Mouse (Mus musculus) heart, embryonic 14.5 days (tissue): ENCODE measurements at regions not wholly inside any gene's neighbourhood (a gene's known extent, or its start where the extent isn't known, plus 50 kb on each side); places are given as distances from the start of the nearest gene placed in this dataset.

ENCODE experiments used
- ATAC-seq: fragments of 200-750 bp; cut with Nextera tagmentation; 2 replicates; pipeline ENCODE4 v1.8.0; 2017; ENCODE audit warnings: low read depth, moderate TSS enrichment; ENCODE audit not compliant: insufficient number of reproducible peaks, insufficient read depth, low FRiP score
- H3K27ac ChIP-seq, 2 experiments: fragments of 200-500 bp in 1 of 2; fragments of 300-500 bp in 1 of 2; sonication (generic) in 1 of 2; replicated peaks in 1 of 2; 2 replicates each; pipeline ENCODE4 v1.5.1; 2012 to 2014; ENCODE audit warnings: low read depth in 2 of 2, low read length in 2 of 2, control low read depth in 1 of 2, mild to moderate bottlenecking in 1 of 2, mixed read lengths in 1 of 2; ENCODE audit not compliant: control insufficient read depth in 1 of 2, insufficient read depth in 1 of 2
- H3K27me3 ChIP-seq: fragments of 300-500 bp; sonication (generic); 2 replicates; pipeline ENCODE4 v1.6.1; 2014; ENCODE audit warnings: mild to moderate bottlenecking, low read length, control low read depth; ENCODE audit not compliant: control insufficient read depth, insufficient read depth
- H3K36me3 ChIP-seq: fragments of 300-500 bp; sonication (generic); 2 replicates; pipeline ENCODE4 v1.6.1; 2014; ENCODE audit warnings: mild to moderate bottlenecking, control low read depth, low read length, mixed read lengths; ENCODE audit not compliant: control insufficient read depth, insufficient read depth
- H3K4me1 ChIP-seq, 2 experiments: fragments of 200-500 bp in 1 of 2; fragments of 300-500 bp in 1 of 2; sonication (generic) in 1 of 2; 2 replicates each; pipeline ENCODE4 v1.6.1; 2012 to 2014; ENCODE audit warnings: low read length in 2 of 2, control low read depth in 1 of 2, mixed read lengths in 1 of 2; ENCODE audit not compliant: control insufficient read depth in 2 of 2, insufficient read depth in 2 of 2
- H3K4me2 ChIP-seq: fragments of 300-500 bp; sonication (generic); 2 replicates; pipeline ENCODE4 v1.6.1; 2014; ENCODE audit warnings: mild to moderate bottlenecking, low read length
- H3K4me3 ChIP-seq, 2 experiments: fragments of 200-500 bp in 1 of 2; fragments of 300-500 bp in 1 of 2; sonication (generic) in 1 of 2; 2 replicates each; pipeline ENCODE4 v1.5.1; 2012 to 2014; ENCODE audit warnings: low read length in 2 of 2, mild to moderate bottlenecking in 2 of 2, control low read depth in 1 of 2, low read depth in 1 of 2, moderate library complexity in 1 of 2; ENCODE audit not compliant: control insufficient read depth in 1 of 2, insufficient read depth in 1 of 2
- H3K9ac ChIP-seq: fragments of 300-500 bp; sonication (generic); 2 replicates; pipeline ENCODE4 v1.6.1; 2014; ENCODE audit warnings: mild to moderate bottlenecking, low read length
- H3K9me3 ChIP-seq: fragments of 300-500 bp; sonication (generic); 2 replicates; pipeline ENCODE4 v1.6.1; 2016; ENCODE audit warnings: low read length, control low read depth; ENCODE audit not compliant: control insufficient read depth
- WGBS: fragments of 180-500 bp; shearing (Covaris S2); extraction: QIAGEN DNeasy Blood & Tissue Kit; methylation state at CpG from one replicate; pipeline ENCODE4 v1.1.7; 2014; 5-methylcytosine and 5-hydroxymethylcytosine counted together

DNA sequence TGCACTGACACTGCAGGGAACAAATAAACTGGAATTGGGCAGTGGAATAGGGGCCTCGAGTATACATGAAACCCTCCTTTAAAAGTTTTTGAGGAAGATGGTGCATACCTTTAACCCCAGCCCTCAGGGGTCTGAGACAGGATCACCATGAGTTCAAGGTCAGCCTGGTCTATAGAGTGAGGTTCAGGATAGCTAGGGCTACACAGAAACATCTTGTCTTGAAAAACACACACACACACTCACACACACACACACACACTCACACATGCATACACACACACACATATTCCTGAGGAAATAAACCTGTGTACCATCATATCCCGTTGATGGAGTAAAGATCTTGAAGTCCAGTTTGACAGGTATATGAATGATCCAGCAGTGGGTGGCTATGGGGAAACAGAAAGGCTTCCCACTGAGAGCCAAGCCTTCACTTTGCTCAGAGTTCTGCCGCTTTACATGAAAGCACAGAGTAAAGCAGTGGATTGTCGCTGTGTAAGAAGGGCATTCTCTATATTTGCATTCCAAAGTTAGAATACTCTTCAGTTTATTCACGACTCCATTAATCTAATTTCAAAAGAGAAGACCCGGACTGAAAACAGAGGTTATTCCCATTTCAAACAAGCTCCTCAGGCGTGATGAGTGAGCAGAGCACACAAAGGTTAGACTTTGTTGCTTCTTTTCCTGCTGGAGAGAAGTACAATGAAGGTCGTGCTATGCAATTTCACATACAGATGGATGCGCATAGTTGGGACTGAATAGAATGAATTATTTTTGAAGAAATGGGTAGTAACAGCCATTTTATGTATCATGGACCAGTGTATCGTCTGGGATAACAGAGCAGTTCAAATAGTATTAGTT is 508.4 kb downstream of the Olfm4 start:
- 73% methylated on average over 10 of the region's 10 CpGs for WGBS
- Histone ChIP-seq H3K36me3 (no peaks in the 10 kb centered on the region), H3K4me3 (no peak overlapping the region), H3K9ac (no peak overlapping the region), H3K4me2 (no peak overlapping the region), H3K27ac (no peak overlapping the region), H3K4me1 (no peaks in the 10 kb centered on the region), H3K27me3 (no peaks in the 10 kb centered on the region), H3K9me3 (no peaks in the 10 kb centered on the region)
- ATAC-seq = no peak

DNA sequence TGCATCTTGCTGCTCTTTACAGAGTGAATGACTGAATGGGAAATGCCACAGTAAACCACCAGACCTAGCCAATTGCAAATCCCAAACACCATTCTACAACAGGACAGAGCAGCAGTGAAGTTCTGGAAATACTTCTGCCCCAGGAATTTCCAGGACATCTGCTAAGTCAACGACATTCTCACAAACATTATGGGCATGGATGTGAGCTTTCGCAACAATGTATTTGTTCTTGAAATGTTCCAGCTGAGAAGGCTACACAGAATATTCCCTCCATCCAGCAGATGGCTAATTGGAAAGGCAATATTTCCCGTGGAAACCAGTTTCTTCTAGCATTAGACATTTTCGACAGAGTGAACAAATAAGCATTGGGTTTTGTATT is 509.0 kb downstream of the Olfm4 start:
- Histone ChIP-seq H3K27ac (no peak overlapping the region), H3K4me2 (no peak overlapping the region), H3K4me1 (no peaks in the 10 kb centered on the region), H3K9ac (no peak overlapping the region), H3K4me3 (no peak overlapping the region), H3K36me3 (no peaks in the 10 kb centered on the region), H3K27me3 (no peaks in the 10 kb centered on the region), H3K9me3 (no peaks in the 10 kb centered on the region)
- ATAC-seq = no peak
- 84% methylated on average over 4 of the region's 4 CpGs for WGBS

GRCm38 (mm10) chr14:80504351-80504750 is 520.5 kb downstream of the Olfm4 start:
- no peak overlapping the region for H3K4me2 ChIP-seq
- no peaks in the 10 kb centered on the region for H3K4me1 ChIP-seq
- 97% methylated on average over 2 of the region's 2 CpGs for WGBS
- H3K9ac ChIP-seq = no peak overlapping the region
- H3K36me3 ChIP-seq = no peaks in the 10 kb centered on the region
- no peak for ATAC-seq
- H3K9me3 ChIP-seq = no peaks in the 10 kb centered on the region
- H3K27ac ChIP-seq = no peak overlapping the region
- no peak overlapping the region for H3K4me3 ChIP-seq
- H3K27me3 ChIP-seq = no peaks in the 10 kb centered on the region

- H3K36me3 ChIP-seq = no peaks in the 10 kb centered on the region
- no peaks in the 10 kb centered on the region for H3K27me3 ChIP-seq
- no peak overlapping the region for H3K4me2 ChIP-seq
- H3K27ac ChIP-seq = no peak overlapping the region
- H3K4me3 ChIP-seq = no peak overlapping the region
- no peak for ATAC-seq
- no peaks in the 10 kb centered on the region for H3K4me1 ChIP-seq
- no peak overlapping the region for H3K9ac ChIP-seq
- H3K9me3 ChIP-seq = no peaks in the 10 kb centered on the region
- 92% methylated on average over 2 of the region's 2 CpGs for WGBS
Measured at GRCm38 (mm10) chr14:80516626-80517025, 532.7 kb downstream of the Olfm4 start.

DNA sequence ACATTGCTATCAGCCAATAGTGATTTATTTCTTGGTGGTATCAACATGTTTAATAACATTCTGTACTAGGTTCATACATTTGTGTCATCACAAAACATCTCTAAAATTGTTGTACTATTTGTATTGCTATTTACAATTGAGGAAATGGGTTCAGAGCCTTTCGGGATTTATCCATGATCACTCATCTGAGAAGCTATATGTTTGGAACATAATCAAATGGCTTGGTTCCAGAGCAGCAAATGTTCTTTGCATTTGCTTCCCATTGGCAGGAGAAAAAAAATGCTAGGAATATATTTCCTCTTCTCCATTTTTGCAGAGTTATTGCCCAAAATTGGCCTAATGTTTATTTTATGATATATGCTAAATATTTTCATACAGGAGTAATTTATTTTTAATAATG is 537.3 kb downstream of the Olfm4 start:
- Histone ChIP-seq H3K4me1 (no peaks in the 10 kb centered on the region), H3K36me3 (no peaks in the 10 kb centered on the region), H3K27ac (no peak overlapping the region), H3K4me3 (no peak overlapping the region), H3K27me3 (no peaks in the 10 kb centered on the region), H3K9me3 (no peaks in the 10 kb centered on the region), H3K4me2 (no peak overlapping the region), H3K9ac (no peak overlapping the region)
- ATAC-seq = no peak
- WGBS = 57% methylated on average over 1 of the region's 1 CpGs

- Histone ChIP-seq H3K27me3 (no peaks in the 10 kb centered on the region), H3K4me2 (no peak overlapping the region), H3K36me3 (no peaks in the 10 kb centered on the region), H3K4me3 (no peak overlapping the region), H3K27ac (no peak overlapping the region), H3K4me1 (no peaks in the 10 kb centered on the region), H3K9ac (no peak overlapping the region), H3K9me3 (no peaks in the 10 kb centered on the region)
- WGBS = 50% methylated on average over 1 of the region's 1 CpGs
- no peak for ATAC-seq
Measured at GRCm38 (mm10) chr14:80521631-80522030, 537.8 kb downstream of the Olfm4 start.

- H3K4me2 ChIP-seq = no peak overlapping the region
- H3K4me3 ChIP-seq = no peak overlapping the region
- no peaks in the 10 kb centered on the region for H3K27me3 ChIP-seq
- no peaks in the 10 kb centered on the region for H3K9me3 ChIP-seq
- H3K4me1 ChIP-seq = no peaks in the 10 kb centered on the region
- H3K9ac ChIP-seq = no peak overlapping the region
- no peaks in the 10 kb centered on the region for H3K36me3 ChIP-seq
- no peak for ATAC-seq
- 68% methylated on average over 3 of the region's 3 CpGs for WGBS
- no peak overlapping the region for H3K27ac ChIP-seq
Measured at GRCm38 (mm10) chr14:80522536-80522935, 538.7 kb downstream of the Olfm4 start.
